Mouse (Mus musculus): ENCODE measurements around the gene Rps6kb1. TPM values are rescaled to one million over a fixed set of nuclear protein-coding genes. Genes with fewer than 3 reads are reported as not detected.

The Rps6kb1 gene
- total RNA-seq, 2 experiments from 2014 or later: 36.8 to 43.3 TPM

GRCm38 (mm10) chr11:86468971-86469370, 75.6 kb downstream of the Rps6kb1 start:
- no peak for DNase-seq

GRCm38 (mm10) chr11:86468345-86468744, 76.3 kb downstream of the Rps6kb1 start:
- DNase-seq: peak; percentile 20

- DNase-seq: peak; percentile 67
Observed at GRCm38 (mm10) chr11:86464275-86464674, 80.3 kb downstream of the Rps6kb1 start.

- no peak for DNase-seq
Observed at GRCm38 (mm10) chr11:86462579-86462978, 82.0 kb downstream of the Rps6kb1 start.

GRCm38 (mm10) chr11:86458866-86459265, 85.7 kb downstream of the Rps6kb1 start:
- no peak for DNase-seq

- no peak for DNase-seq
Observed at GRCm38 (mm10) chr11:86457545-86457944, 87.1 kb downstream of the Rps6kb1 start.

- no peak for DNase-seq
Observed at GRCm38 (mm10) chr11:86453991-86454390, 90.6 kb downstream of the Rps6kb1 start.

Small RNAs within 50 kb of the gene (microRNA-seq; reads per million reads assigned to microRNA genes)
- 3,392 to 5,342 reads per million in 2 experiments for gene Mir21a

Other genes with a start within 250 kb of the Rps6kb1 start
- 10 to 100 TPM; 42.2 to 47.1 TPM for gene Med13, start 187.2 kb downstream of the Rps6kb1 start, total RNA-seq (2021)
- gene Rnft1, start 60.1 kb downstream of the Rps6kb1 start, total RNA-seq (2021): 10 to 100 TPM; 43.5 to 55.6 TPM
- 1 to 10 TPM; 3.5 to 3.7 TPM for gene Tubd1, start 186 bp upstream of the Rps6kb1 start, total RNA-seq (2021)
- gene Vmp1, start 139.0 kb upstream of the Rps6kb1 start, total RNA-seq (2021): 10 to 100 TPM; 55.6 to 58.5 TPM
- 1 to 10 TPM; 8.1 to 8.5 TPM for gene Ptrh2, start 139.2 kb upstream of the Rps6kb1 start, total RNA-seq (2021)
- gene Cltc, start 212.8 kb upstream of the Rps6kb1 start, total RNA-seq (2021): 100 to 1,000 TPM; 144 to 179 TPM

Data from gastrocnemius, postnatal 10 days (tissue).